Mouse (Mus musculus): ENCODE measurements around the gene Itprid1. TPM values are rescaled to one million over a fixed set of nuclear protein-coding genes. Genes with fewer than 3 reads are reported as not detected.

Gene Itprid1
- total RNA-seq, 1 experiment from 2014 or later = not detected

GRCm38 (mm10) chr6:55879356-55879960 is 42.8 kb downstream of the Itprid1 start:
- ATAC-seq (ENCODE audit: extremely low read depth, insufficient number of reproducible peaks, low FRiP score, poor library complexity, severe bottlenecking) = no peak

DNA sequence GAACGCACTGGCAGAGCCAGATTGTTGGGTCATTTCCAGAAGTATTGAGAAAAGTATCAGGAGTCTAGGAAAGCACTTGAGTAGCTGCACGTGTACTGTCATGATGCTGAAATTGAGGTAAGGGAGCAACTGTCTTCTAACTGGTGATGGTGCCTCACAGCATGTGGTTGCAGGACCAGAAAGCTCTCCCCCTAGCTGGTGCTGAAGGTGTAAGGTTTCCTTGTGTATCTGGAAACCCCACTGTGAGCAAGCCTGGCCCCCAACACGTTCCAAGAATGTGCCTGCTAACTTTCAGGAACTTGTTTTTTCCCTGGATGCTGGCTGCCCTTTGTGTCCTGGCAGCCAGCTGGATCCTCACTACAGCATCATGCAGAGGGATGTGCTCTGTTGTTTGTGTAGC is 44.2 kb downstream of the Itprid1 start:
- no peak for ATAC-seq (ENCODE audit: extremely low read depth, insufficient number of reproducible peaks, low FRiP score, poor library complexity, severe bottlenecking)

GRCm38 (mm10) chr6:55887598-55887997 is 50.9 kb downstream of the Itprid1 start:
- ATAC-seq (ENCODE audit: extremely low read depth, insufficient number of reproducible peaks, low FRiP score, poor library complexity, severe bottlenecking) = no peak

DNA sequence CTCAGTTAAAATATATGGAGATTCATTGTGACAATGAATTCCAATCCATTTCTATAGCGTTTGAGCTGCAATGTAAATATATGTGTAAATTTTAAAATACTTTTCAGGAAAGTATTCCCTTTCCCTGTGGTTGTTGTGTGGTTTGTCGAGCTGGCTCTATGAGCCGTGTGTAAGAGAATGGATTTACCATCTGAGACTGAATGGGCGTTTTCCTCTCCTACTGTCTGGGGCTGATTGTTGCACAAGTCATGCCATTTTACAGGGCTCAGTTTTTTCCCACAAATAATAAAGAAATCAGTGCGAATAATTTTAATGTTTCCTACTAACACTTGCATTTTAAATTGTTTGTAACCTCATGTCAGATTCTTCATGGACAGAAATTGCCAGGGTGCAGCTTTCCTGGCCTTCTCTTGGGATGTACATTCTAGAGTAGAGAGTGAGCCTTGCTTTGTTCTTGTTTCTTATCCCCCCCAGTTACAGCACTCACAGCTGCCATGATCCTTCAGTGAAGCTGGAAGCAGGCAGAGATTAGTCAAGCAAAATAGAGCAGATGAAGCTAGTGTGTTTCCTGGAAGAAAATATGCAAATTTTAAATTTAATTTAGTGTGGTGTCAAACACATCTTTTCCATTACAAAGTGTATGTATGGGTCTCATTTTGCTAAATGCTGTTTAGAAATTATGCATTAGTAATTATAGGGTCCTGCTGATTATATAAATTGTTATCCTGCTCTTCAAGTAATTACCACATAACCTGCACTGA is 65.1 kb downstream of the Itprid1 start:
- no peak for ATAC-seq (ENCODE audit: extremely low read depth, insufficient number of reproducible peaks, low FRiP score, poor library complexity, severe bottlenecking)

GRCm38 (mm10) chr6:55902329-55902605 is 65.6 kb downstream of the Itprid1 start:
- ATAC-seq (ENCODE audit: extremely low read depth, insufficient number of reproducible peaks, low FRiP score, poor library complexity, severe bottlenecking) = no peak

GRCm38 (mm10) chr6:55919206-55919605 is 82.5 kb downstream of the Itprid1 start:
- ATAC-seq (ENCODE audit: extremely low read depth, insufficient number of reproducible peaks, low FRiP score, poor library complexity, severe bottlenecking) = no peak

GRCm38 (mm10) chr6:55920282-55920720 is 83.6 kb downstream of the Itprid1 start:
- ATAC-seq (ENCODE audit: extremely low read depth, insufficient number of reproducible peaks, low FRiP score, poor library complexity, severe bottlenecking) = no peak

DNA sequence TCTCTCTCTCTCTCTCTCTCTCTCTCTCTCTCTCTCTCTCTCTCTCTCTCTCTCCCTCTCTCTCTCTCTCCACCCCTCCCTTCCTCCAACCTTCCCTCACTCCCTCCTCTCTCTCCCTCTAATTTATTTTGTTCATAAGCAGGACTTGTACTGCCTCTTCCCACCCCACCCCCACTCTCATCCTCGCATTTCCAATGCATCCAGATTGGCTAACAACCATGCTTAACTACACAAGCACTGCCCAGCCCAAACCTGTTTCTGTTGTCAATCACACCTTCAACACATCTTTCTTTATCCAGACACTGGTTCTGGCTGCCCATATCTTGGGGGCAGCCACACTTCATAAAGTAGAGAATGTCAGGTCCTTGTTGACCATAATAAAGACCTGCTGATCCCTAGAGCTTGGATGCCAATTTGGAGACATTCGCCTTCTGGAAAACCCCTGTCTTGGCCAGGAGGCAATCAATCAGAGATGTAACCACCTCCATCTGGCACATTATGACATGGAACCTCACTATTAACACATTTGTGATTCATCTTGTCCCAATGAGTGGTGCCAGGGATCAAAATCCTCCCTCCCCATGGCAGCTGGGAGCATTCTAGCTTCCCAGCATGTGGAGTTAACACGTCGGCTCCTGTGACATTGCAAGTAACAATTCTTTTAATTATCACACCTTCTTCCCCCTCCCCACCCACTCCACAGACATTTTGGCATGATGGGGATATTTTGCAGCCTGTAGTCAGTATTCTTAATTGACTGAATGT is 84.4 kb downstream of the Itprid1 start:
- ATAC-seq (ENCODE audit: extremely low read depth, insufficient number of reproducible peaks, low FRiP score, poor library complexity, severe bottlenecking) = no peak

DNA sequence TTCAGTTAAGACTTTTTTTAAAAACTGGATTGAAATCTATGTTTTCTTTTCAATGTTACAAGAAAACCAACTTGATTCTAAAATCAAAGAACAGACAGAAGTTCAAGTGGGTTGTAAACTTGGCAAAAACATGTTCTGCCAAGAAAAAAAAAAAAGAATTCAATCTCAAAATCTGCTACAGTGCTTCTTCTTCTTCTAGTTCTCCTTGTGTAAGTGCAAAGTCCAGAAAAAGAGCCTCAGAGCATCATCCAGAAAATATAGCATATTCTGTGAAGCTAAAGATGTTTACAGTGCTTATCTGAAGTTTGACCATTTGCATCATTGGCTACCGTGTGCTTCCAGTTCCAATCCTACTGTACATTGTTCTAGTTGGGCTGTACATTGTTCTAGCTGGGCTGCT is 108.0 kb downstream of the Itprid1 start:
- no peak for ATAC-seq (ENCODE audit: extremely low read depth, insufficient number of reproducible peaks, low FRiP score, poor library complexity, severe bottlenecking)

DNA sequence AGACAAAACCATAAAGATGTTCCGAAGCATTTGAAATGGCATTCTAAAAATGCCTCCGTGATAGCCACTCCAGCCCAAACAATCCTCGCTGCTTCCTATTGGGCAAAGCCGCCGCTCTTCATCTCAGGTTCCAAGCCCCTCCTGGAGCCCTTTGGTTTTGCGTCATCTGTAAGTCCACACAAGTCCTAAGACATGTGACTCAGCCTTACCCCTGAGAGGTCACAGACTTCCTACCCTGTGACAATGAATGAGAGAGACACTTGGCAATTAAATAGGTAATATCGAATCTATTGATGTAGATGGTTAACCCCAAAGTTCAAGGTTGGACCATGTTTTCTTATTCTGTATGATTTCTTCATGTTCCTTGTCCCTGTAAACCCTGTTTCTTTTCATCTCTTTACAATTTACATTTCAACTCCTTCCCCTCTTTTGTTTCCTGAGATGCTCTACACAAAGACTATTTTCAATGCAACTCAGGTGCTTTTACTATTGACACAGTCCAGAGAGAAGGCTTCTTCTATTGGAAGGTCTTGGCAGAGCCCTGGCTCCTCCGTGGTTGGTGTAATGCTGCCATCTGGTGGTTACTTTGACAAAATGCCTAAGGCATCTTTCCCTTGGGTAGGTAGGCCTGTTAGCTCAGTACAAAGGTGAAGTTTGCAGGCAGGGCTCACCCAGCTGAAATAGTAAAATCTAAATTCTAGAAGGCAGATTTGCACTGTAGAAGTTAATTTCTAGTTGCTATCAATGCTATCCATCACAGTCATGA is 113.8 kb downstream of the Itprid1 start:
- ATAC-seq (ENCODE audit: extremely low read depth, insufficient number of reproducible peaks, low FRiP score, poor library complexity, severe bottlenecking) = no peak

DNA sequence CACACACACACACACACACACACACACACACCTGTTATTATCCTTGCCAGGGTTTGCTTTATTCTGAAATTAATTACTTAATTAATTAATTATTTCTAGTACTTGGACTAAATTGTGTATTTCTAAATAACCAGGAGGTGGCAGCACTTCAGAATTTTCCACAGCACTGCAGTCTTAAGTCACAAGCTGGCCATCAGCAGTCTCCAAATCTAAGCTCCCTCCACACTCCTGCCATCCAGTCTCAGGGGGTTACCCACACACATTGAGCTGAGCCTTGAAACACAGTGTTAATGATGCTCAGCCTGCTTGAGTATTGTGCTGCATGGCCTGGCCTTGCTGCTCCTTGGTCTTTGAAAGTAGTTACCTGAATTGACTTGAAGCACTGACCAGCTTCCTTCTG is 136.3 kb downstream of the Itprid1 start:
- ATAC-seq (ENCODE audit: extremely low read depth, insufficient number of reproducible peaks, low FRiP score, poor library complexity, severe bottlenecking) = no peak

GRCm38 (mm10) chr6:55979766-55980165 is 143.1 kb downstream of the Itprid1 start:
- no peak for ATAC-seq (ENCODE audit: extremely low read depth, insufficient number of reproducible peaks, low FRiP score, poor library complexity, severe bottlenecking)

DNA sequence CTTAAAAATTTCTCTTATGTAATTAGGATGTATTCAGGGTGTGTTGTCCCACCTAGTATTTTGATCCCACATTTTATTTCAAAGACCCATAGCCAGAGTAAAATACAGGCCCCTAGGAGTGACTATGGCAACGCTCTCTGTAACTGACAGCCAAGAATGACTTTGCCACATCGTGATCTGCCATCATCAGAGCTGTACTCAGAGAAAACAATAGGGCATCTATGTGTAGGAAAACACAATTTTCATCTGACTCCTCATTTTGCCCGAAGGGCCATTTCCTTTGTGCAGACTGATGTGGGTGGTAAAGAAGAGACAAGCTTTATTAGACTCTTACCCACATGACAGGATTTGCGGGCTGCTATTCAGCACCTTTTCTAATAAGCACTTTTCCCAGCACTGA is 172.0 kb downstream of the Itprid1 start:
- no peak for ATAC-seq (ENCODE audit: extremely low read depth, insufficient number of reproducible peaks, low FRiP score, poor library complexity, severe bottlenecking)

- ATAC-seq (ENCODE audit: extremely low read depth, insufficient number of reproducible peaks, low FRiP score, poor library complexity, severe bottlenecking) = no peak
Observed at GRCm38 (mm10) chr6:56012384-56012783, 175.7 kb downstream of the Itprid1 start.

- ATAC-seq (ENCODE audit: extremely low read depth, insufficient number of reproducible peaks, low FRiP score, poor library complexity, severe bottlenecking) = no peak
Observed at GRCm38 (mm10) chr6:56017291-56017994, 180.7 kb downstream of the Itprid1 start, which contains the start of gene Ppp1r17. Gene Ppp1r17 (plus strand): TSS chr6:56017497.

DNA sequence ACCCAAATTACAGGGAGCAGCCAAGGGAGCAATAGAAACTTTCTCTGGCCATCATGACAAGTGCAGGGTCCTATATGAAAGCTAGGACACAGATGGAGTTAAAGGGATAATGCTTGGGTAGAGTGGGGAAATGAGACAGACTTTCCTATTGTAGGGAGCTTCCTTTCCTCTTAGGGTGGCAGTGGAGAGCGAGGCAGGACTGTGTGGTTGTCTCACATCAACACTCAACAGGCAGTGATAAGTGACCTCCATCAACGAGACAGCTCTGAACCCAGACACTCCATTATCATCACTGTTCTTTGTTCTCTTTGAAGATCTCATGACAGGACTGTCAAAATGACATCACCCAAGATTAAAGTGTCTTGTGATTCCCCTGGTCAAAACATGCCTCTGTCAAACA is 182.9 kb downstream of the Itprid1 start:
- no peak for ATAC-seq (ENCODE audit: extremely low read depth, insufficient number of reproducible peaks, low FRiP score, poor library complexity, severe bottlenecking)

- ATAC-seq (ENCODE audit: extremely low read depth, insufficient number of reproducible peaks, low FRiP score, poor library complexity, severe bottlenecking) = no peak
Observed at GRCm38 (mm10) chr6:56025533-56025932, 188.8 kb downstream of the Itprid1 start.

DNA sequence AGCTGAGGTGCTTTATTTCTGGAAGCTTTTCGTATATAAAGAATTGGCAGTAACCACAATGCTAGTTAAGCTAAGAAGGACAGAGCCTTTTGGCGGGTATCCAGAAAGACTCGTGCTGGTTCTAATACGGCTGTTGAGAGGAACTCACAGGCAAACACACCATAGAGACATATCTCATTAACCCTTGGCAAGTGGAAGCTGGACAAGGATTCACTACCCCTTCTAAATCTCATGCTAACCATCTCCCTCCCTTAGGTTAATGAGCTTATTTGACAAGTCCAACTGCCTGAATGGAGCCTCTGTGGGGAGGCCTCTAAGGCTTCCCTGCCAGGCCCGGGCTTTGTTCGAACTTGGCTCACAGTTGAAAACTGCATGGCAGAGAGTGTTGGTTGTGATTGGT is 190.6 kb downstream of the Itprid1 start:
- ATAC-seq (ENCODE audit: extremely low read depth, insufficient number of reproducible peaks, low FRiP score, poor library complexity, severe bottlenecking) = no peak

GRCm38 (mm10) chr6:56027966-56028365 is 191.3 kb downstream of the Itprid1 start:
- ATAC-seq (ENCODE audit: extremely low read depth, insufficient number of reproducible peaks, low FRiP score, poor library complexity, severe bottlenecking) = no peak

All from neutrophil, adult 5-6 weeks (primary cell).